ENCODE assay signal across 8 mouse cellular contexts in genomic region chr11:4882892-4883627, GRCm38 (mm10). TPM values are rescaled to one million over a fixed set of nuclear protein-coding genes. Genes with fewer than 3 reads are reported as not detected.
DNase-seq lines count a peak whose midpoint lies in the region; ATAC-seq and TF ChIP-seq lines count a peak whose summit lies in the region.

No protein-coding gene starts in this region.

- peaks cover 13% of the 10 kb centered on the region for H3K4me1 ChIP-seq in heart, embryonic 10.5 days
- peaks cover 7 to 23% of the 10 kb centered on the region in 2 experiments for H3K4me1 ChIP-seq in ES-E14 (ENCODE audit: control insufficient read depth in 2 of 2, insufficient read depth in 2 of 2, low read length in 2 of 2, poor library complexity in 1 of 2)

- H3K9me3 ChIP-seq in heart, embryonic 10.5 days: no peaks in the 10 kb centered on the region
- no peaks in the 10 kb centered on the region for H3K9me3 ChIP-seq in ES-E14 (ENCODE audit: control insufficient read depth, insufficient read depth, low read depth, low read length)

- no peak for ATAC-seq in erythroblast, adult 5-6 weeks (replicated peaks; ENCODE audit: low FRiP score, poor library complexity, severe bottlenecking)

- peak overlapping the region; percentile 35; the same call in 1 of the 2 replicates for H3K9ac ChIP-seq in ES-E14 (ENCODE audit: insufficient read depth, low read depth, low read length, poor library complexity, severe bottlenecking)

- H3K27me3 ChIP-seq in heart, embryonic 10.5 days (ENCODE audit: insufficient read depth, poor library complexity, severe bottlenecking): no peaks in the 10 kb centered on the region

- no peak overlapping the region for H3K4me3 ChIP-seq in heart, embryonic 10.5 days
- H3K4me3 ChIP-seq in ES-E14 (ENCODE audit: insufficient read depth in 1 of 2, low read depth in 1 of 2, low read length in 2 of 2, poor library complexity in 1 of 2, severe bottlenecking in 1 of 2): peak overlapping the region; percentile 3 to 32; a peak in 1 of 4 replicates

- DNase-seq in heart, embryonic 10.5 days (ENCODE audit: low spot score): no peak
- no peak for DNase-seq in heart, adult 9 months (ENCODE audit: low spot score in 2 of 2)
- DNase-seq in ES-E14 (ENCODE audit: low read depth, low spot score): no peak
- peak; percentile 12 for DNase-seq in gastrocnemius, postnatal 25 days
- peak; percentile 89 to 93 for DNase-seq in kidney, postnatal 36 days
- DNase-seq in retina, postnatal 1 day: peak; percentile 66
- no peak for DNase-seq in left cerebral cortex, adult 8-10 months (ENCODE audit: low spot score in 2 of 2)

- in situ Hi-C loops in ES-E14 (cut with MboI; ENCODE audit: low sequenced_read_pairs in 2 of 2, unreplicated experiment in 2 of 2): no loop called here

- H3K27ac ChIP-seq in heart, embryonic 10.5 days: 0 out of 2 replicates have a peak overlapping the region, but pooled peaks have one; percentile 14
- peak overlapping the region; percentile 62; the same call in 1 of the 2 replicates for H3K27ac ChIP-seq in ES-E14 (ENCODE audit: insufficient read depth, low read depth, low read length, poor library complexity, severe bottlenecking)

- WGBS in heart, embryonic 10.5 days: 40% methylated on average over 14 of the region's 14 CpGs

- peaks cover 10% of the 10 kb centered on the region; the same call in 1 of the 2 replicates for H3K36me3 ChIP-seq in heart, embryonic 10.5 days
- H3K36me3 ChIP-seq in ES-E14 (ENCODE audit: control insufficient read depth, insufficient read depth, low read length, poor library complexity, severe bottlenecking): peaks cover 16% of the 10 kb centered on the region

TF ChIP-seq in ES-E14, 5 proteins besides CTCF, POLR2A, EP300 and RAD21:
- TF ChIP-seq ZC3H11A (IDR thresholded peaks at IDR 0.05; ENCODE audit: borderline replicate concordance, low read depth, low read length) (no peak), MAFK (IDR thresholded peaks at IDR 0.05; ENCODE audit: insufficient read depth, low read depth, low read length) (no peak), HCFC1 (IDR thresholded peaks at IDR 0.05; ENCODE audit: borderline replicate concordance, insufficient read depth, low read length) (no peak), CHD2 (IDR thresholded peaks at IDR 0.05; ENCODE audit: low read depth, low read length) (no peak), ZNF384 (IDR thresholded peaks at IDR 0.05; ENCODE audit: low read depth, low read length) (no peak)
TF ChIP-seq in ES-E14: peak in this region for 0.

RNA-seq across cellular contexts. Expression of gene Nipsnap1, which starts 9.3 kb away (rescaled TPM):
- 43.6 and 60.9 TPM in 2 replicates for polyA plus RNA-seq in heart, embryonic 10.5 days (2016; fragmentation: Nextera tagmentation; extraction: Ambion mirVana)
- 57.7 and 93.2 TPM in 2 replicates for total RNA-seq in ES-E14 (2012; rRNA removed)
- total RNA-seq in gastrocnemius, postnatal 25 days (2021): 1 to 10 TPM in 1 of 2 experiments, under 1 TPM in 1; 0.64 to 1.1 TPM
- 100 to 1,000 TPM in 2 of 4 experiments, 10 to 100 TPM in 2; 85.0 to 108 (median 97.1) TPM for total RNA-seq in left cerebral cortex, adult 8-10 months (2022)
- total RNA-seq in erythroblast, adult 5-6 weeks (2015; ENCODE audit: low replicate concordance): 0.42 and 4.0 TPM in 2 replicates
- total RNA-seq in erythroblast, adult 5-6 weeks (2017; ENCODE audit: low replicate concordance): 1.0 and 2.4 TPM in 2 replicates

RNA-seq across cellular contexts. Expression of gene Thoc5, which starts 12.1 kb away (rescaled TPM):
- polyA plus RNA-seq in heart, embryonic 10.5 days (2016; fragmentation: Nextera tagmentation; extraction: Ambion mirVana): 32.2 and 36.9 TPM in 2 replicates
- 46.4 and 47.5 TPM in 2 replicates for total RNA-seq in ES-E14 (2012; rRNA removed)
- 10 to 100 TPM; 11.7 to 14.5 TPM for total RNA-seq in gastrocnemius, postnatal 25 days (2021)
- total RNA-seq in left cerebral cortex, adult 8-10 months (2022): 10 to 100 TPM; 37.1 to 41.4 (median 39.1) TPM
- 2.5 and 2.7 TPM in 2 replicates for total RNA-seq in erythroblast, adult 5-6 weeks (2015; ENCODE audit: low replicate concordance)
- 11.3 and 17.1 TPM in 2 replicates for total RNA-seq in erythroblast, adult 5-6 weeks (2017; ENCODE audit: low replicate concordance)

RNA-seq across cellular contexts. Expression of gene Nf2, which starts 33.7 kb away (rescaled TPM):
- 43.2 and 52.5 TPM in 2 replicates for polyA plus RNA-seq in heart, embryonic 10.5 days (2016; fragmentation: Nextera tagmentation; extraction: Ambion mirVana)
- total RNA-seq in ES-E14 (2012; rRNA removed): 53.8 and 65.6 TPM in 2 replicates
- 10 to 100 TPM; 42.0 to 46.6 TPM for total RNA-seq in gastrocnemius, postnatal 25 days (2021)
- total RNA-seq in left cerebral cortex, adult 8-10 months (2022): 10 to 100 TPM; 70.7 to 72.2 (median 71.5) TPM
- 2.1 and 6.7 TPM in 2 replicates for total RNA-seq in erythroblast, adult 5-6 weeks (2015; ENCODE audit: low replicate concordance)
- total RNA-seq in erythroblast, adult 5-6 weeks (2017; ENCODE audit: low replicate concordance): 16.4 and 20.6 TPM in 2 replicates

Comparison
In these comparisons a context has a peak if more than half of its experiments do, and no peak if none do; other contexts are left out.
1. DNase-seq: peak in gastrocnemius, postnatal 25 days (single experiment), kidney, postnatal 36 days (2 of 2) and retina, postnatal 1 day (single experiment); none in heart, embryonic 10.5 days (single experiment), heart, adult 9 months (0 of 2), ES-E14 (single experiment) and left cerebral cortex, adult 8-10 months (0 of 2).
2. RNA of gene Nipsnap1, which starts 9.3 kb away (total RNA-seq): 85.0 to 108 TPM in left cerebral cortex, adult 8-10 months and 57.7 to 93.2 TPM in ES-E14; 0.42 to 4.0 TPM in erythroblast, adult 5-6 weeks and 0.64 to 1.1 TPM in gastrocnemius, postnatal 25 days; every median in the first group is over 10 times any median in the second.